Mouse (Mus musculus) CH12.LX (cell line): Measurements from ENCODE around the gene Gdf9.

Experiments used
- CTCF ChIP-seq, 2 experiments: IDR thresholded peaks in 1 of 2; conservative IDR thresholded peaks in 1 of 2; 2 replicates each; pipeline ENCODE4 v1.5.1; 2011 to 2012; ENCODE audit warnings: low read depth in 2 of 2, low read length in 2 of 2, improper control_type of control experiment in 1 of 2, inconsistent platforms in 1 of 2, mild to moderate bottlenecking in 1 of 2, moderate library complexity in 1 of 2
- E2F4 ChIP-seq: IDR thresholded peaks from 2 replicates; pipeline ENCODE4 v1.6.1; 2011; ENCODE audit warnings: low read depth, low read length, improper control_type of control experiment; ENCODE audit not compliant: insufficient replicate concordance
- GABPA ChIP-seq: IDR thresholded peaks from 2 replicates; pipeline ENCODE4 v1.6.1; 2012; ENCODE audit warnings: low read depth, low read length, improper control_type of control experiment, inconsistent platforms; ENCODE audit not compliant: insufficient replicate concordance
- JUND ChIP-seq: conservative IDR thresholded peaks from 2 replicates; pipeline ENCODE4 v1.6.1; 2011; ENCODE audit warnings: low read depth, low read length, improper control_type of control experiment
- POLR2A ChIP-seq: IDR thresholded peaks from 2 replicates; pipeline ENCODE4 v1.6.1; 2011; ENCODE audit warnings: low read depth, mild to moderate bottlenecking, improper control_type of control experiment, low read length
- SIN3A ChIP-seq: IDR thresholded peaks from 2 replicates; pipeline ENCODE4 v1.6.1; 2012; ENCODE audit warnings: low read length, improper control_type of control experiment, inconsistent platforms
- TBP ChIP-seq: conservative IDR thresholded peaks from 2 replicates; pipeline ENCODE4 v1.6.1; 2011; ENCODE audit warnings: low read depth, low read length, improper control_type of control experiment
- ZKSCAN1 ChIP-seq: IDR thresholded peaks from 2 replicates; pipeline ENCODE4 v1.6.1; 2012; ENCODE audit warnings: low read depth, inconsistent platforms, low read length, improper control_type of control experiment, borderline replicate concordance
- ZNF384 ChIP-seq: IDR thresholded peaks from 2 replicates; pipeline ENCODE4 v1.6.1; 2012; ENCODE audit warnings: low read depth, low read length, improper control_type of control experiment, inconsistent platforms

DNA sequence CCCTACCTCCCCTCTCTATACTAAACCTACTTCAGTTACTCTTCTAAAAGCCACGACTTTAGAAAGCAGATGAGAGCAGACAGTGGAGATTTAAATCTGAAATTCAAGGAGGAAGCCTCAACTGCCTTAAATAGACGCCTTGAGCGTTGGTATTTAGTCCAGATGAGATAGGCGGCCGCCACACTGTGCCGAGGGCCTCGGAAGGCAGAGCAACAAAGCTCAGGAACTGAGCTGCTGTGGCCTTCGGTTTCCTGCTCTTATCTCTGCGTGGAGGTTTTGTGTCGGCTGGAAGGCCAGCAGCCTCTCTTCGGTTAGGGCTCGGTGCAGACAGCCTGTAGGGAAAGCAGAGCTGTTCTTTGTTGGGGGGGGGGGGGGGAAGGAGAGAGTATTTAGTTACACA, 11.1 kb downstream of the Gdf9 start:
- no peak for TF ChIP-seq SIN3A
- TF ChIP-seq ZNF384: no peak
- no peak for TF ChIP-seq CTCF (conservative IDR thresholded peaks at IDR 0.05 in 1 of 2, IDR thresholded peaks at IDR 0.05 in 1 of 2; ENCODE audit: low read depth in 2 of 2, low read length in 2 of 2)
- no peak for TF ChIP-seq E2F4
- no peak for TF ChIP-seq ZKSCAN1
- no peak for TF ChIP-seq GABPA
- no peak for TF ChIP-seq POLR2A
- no peak for TF ChIP-seq JUND
- no peak for TF ChIP-seq TBP
